Mouse (Mus musculus): ENCODE data around the gene Hist1h2ad. TPM values are rescaled to one million over a fixed set of nuclear protein-coding genes. Genes with fewer than 3 reads are reported as not detected.
"Not testable (repeated sequence)": the region's sequence is repeated elsewhere in the genome, so short reads cannot be mapped to it uniquely, and the experiment has no call there.

Gene Hist1h2ad
- total and polyA plus RNA-seq, 2 experiments, result 5.4 TPM; not detected in 1

DNA sequence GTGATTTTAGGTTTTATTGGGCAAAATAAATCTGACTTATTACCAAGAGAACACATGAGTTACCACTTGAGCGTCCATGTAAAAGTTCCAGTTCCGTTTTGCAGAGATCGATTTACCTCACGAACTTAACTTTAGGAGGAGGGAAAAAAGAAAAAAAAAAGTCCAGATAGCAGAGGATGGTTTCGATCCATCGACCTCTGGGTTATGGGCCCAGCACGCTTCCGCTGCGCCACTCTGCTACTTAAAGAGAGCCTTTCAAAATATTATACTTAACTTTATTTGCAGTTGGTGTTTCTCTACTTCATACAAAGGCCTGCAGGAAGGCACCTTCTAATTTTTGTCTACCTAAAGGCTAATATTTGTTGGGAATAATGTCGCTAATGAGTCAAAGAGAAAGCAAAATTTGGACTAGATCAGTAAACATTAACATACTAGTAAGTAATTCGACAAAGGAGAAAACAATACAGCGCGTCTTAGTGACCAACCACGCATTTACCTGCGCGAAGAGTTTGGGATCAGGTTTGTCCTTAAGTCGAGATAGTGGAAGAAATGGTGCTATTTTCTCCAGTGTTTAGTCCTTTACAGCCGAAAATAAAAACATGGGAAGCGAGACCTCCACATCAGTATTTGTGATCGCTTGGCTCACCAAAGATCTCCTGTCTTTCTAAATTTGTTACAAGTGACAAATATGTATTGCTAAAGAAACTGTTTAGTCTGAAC, 43.8 kb upstream of the Hist1h2ad start:
- no peaks in the 10 kb centered on the region for H3K36me3 ChIP-seq (ENCODE audit: control insufficient read depth, insufficient read depth, low read length)
- peak overlapping the region; percentile 56 for H3K4me3 ChIP-seq (ENCODE audit: insufficient read depth, low read depth, low read length)
- DNase-seq (ENCODE audit: extremely low read depth, low read depth, low spot score), result peak; percentile 73
- no peaks in the 10 kb centered on the region for H3K79me2 ChIP-seq (ENCODE audit: control insufficient read depth, insufficient read depth, low read length)
- H3K27ac ChIP-seq (replicated peaks; ENCODE audit: insufficient read depth, low read depth, low read length), result peak overlapping the region; percentile 52
- WGBS, result under 1% methylated on average over 20 of the region's 20 CpGs
- TF ChIP-seq CTCF (IDR thresholded peaks at IDR 0.05; ENCODE audit: low read depth, low read length), result no peak
- TF ChIP-seq POLR2A (IDR thresholded peaks at IDR 0.05; ENCODE audit: extremely low read depth, insufficient read depth, low read length), result no peak
- H3K9ac ChIP-seq (ENCODE audit: low read depth, low read length), result peak overlapping the region; percentile 47
- no peaks in the 10 kb centered on the region for H3K27me3 ChIP-seq (ENCODE audit: control insufficient read depth, insufficient read depth, low read length)
- H3K4me1 ChIP-seq (ENCODE audit: control insufficient read depth, insufficient read depth, low read length), result peaks cover 11% of the 10 kb centered on the region

GRCm38 (mm10) chr13:23530901-23531875, 43.0 kb upstream of the Hist1h2ad start, which contains the start of gene Hist1h4h:
Gene Hist1h4h, plus strand, starts transcription at chr13:23531050.
- TF ChIP-seq CTCF (IDR thresholded peaks at IDR 0.05; ENCODE audit: low read depth, low read length), result no peak
- peak; percentile 99 for TF ChIP-seq POLR2A (IDR thresholded peaks at IDR 0.05; ENCODE audit: extremely low read depth, insufficient read depth, low read length)
- DNase-seq (ENCODE audit: extremely low read depth, low read depth, low spot score), result peak; percentile 93

DNA sequence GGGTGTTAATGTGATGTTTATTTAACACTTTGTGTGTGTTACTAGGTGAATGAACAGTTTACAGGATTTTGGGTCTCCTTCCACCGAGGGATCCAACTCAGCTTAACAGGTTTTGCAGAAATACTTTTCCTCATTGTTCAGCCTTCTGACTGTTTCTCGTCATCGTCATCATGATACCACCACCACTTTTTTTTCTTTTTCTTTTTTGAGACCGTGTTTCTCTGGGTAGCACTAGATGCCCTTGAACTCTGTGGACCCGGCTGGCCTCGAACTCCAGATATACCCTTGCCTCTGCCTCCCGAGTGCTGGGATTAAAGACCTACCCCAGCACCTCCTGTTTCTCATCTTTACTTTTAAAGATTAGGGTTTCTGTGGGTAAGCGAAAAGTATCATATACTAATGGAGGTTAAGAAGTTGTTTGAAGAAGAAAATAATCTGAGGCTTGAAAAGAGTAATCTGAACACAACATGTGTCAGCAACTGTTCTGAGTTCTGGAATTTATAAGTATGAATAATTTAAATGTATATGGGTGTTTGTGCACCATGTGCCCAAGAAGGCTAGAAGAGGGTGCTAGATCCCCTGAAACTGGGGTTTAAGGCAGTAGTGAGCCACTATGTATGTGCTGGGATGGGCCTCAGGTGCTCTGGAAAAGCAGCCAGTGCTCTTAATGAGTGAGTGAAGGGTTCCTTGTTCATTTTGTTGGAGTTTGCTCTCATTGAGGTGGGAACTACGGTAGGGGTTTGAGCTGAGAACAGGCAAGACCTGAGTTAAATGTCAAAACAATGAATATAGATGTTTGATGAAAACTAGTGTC, 41.7 kb upstream of the Hist1h2ad start:
- H3K4me1 ChIP-seq (ENCODE audit: control insufficient read depth, insufficient read depth, low read length), result peaks cover 11% of the 10 kb centered on the region
- no peaks in the 10 kb centered on the region for H3K27me3 ChIP-seq (ENCODE audit: control insufficient read depth, insufficient read depth, low read length)
- peak overlapping the region; percentile 27; the same call in 1 of the 2 replicates for H3K27ac ChIP-seq (replicated peaks; ENCODE audit: insufficient read depth, low read depth, low read length)
- no peaks in the 10 kb centered on the region for H3K36me3 ChIP-seq (ENCODE audit: control insufficient read depth, insufficient read depth, low read length)
- WGBS, result 17% methylated on average over 9 of the region's 9 CpGs
- DNase-seq (ENCODE audit: extremely low read depth, low read depth, low spot score), result peak; percentile 21
- no peaks in the 10 kb centered on the region for H3K79me2 ChIP-seq (ENCODE audit: control insufficient read depth, insufficient read depth, low read length)
- H3K4me3 ChIP-seq (ENCODE audit: insufficient read depth, low read depth, low read length), result peak overlapping the region; percentile 56
- TF ChIP-seq CTCF (IDR thresholded peaks at IDR 0.05; ENCODE audit: low read depth, low read length), result no peak
- TF ChIP-seq POLR2A (IDR thresholded peaks at IDR 0.05; ENCODE audit: extremely low read depth, insufficient read depth, low read length), result no peak
- H3K9ac ChIP-seq (ENCODE audit: low read depth, low read length), result peak overlapping the region; percentile 31; the same call in 1 of the 2 replicates

More at GRCm38 (mm10) chr13:23530901-23531875, 43.0 kb upstream of the Hist1h2ad start, which contains the start of gene Hist1h4h:
- H3K79me2 ChIP-seq (ENCODE audit: control insufficient read depth, insufficient read depth, low read length), result no peaks in the 10 kb centered on the region
- H3K4me1 ChIP-seq (ENCODE audit: control insufficient read depth, insufficient read depth, low read length), result peaks cover 11% of the 10 kb centered on the region
- WGBS, result under 1% methylated on average over 61 of the region's 70 CpGs
- peak within 1 kb of the TSS; percentile 52 for H3K27ac ChIP-seq (replicated peaks; ENCODE audit: insufficient read depth, low read depth, low read length)
- H3K36me3 ChIP-seq (ENCODE audit: control insufficient read depth, insufficient read depth, low read length), result no peaks in the 10 kb centered on the region
- no peaks in the 10 kb centered on the region for H3K27me3 ChIP-seq (ENCODE audit: control insufficient read depth, insufficient read depth, low read length)
- peak within 1 kb of the TSS; percentile 47 for H3K9ac ChIP-seq (ENCODE audit: low read depth, low read length)
- peak within 1 kb of the TSS; percentile 56 for H3K4me3 ChIP-seq (ENCODE audit: insufficient read depth, low read depth, low read length)

GRCm38 (mm10) chr13:23533560-23534367, 40.4 kb upstream of the Hist1h2ad start, which contains the start of gene Hist1h2af:
Gene Hist1h2af, plus strand, starts transcription at chr13:23533906.
- H3K79me2 ChIP-seq (ENCODE audit: control insufficient read depth, insufficient read depth, low read length); H3K36me3 ChIP-seq (ENCODE audit: control insufficient read depth, insufficient read depth, low read length); H3K27me3 ChIP-seq (ENCODE audit: control insufficient read depth, insufficient read depth, low read length): not testable (repeated sequence)
- DNase-seq (ENCODE audit: extremely low read depth, low read depth, low spot score), result peak; percentile 83
- Histone ChIP-seq H3K9ac (ENCODE audit: low read depth, low read length) (peak within 1 kb of the TSS; percentile 31; the same call in 1 of the 2 replicates), H3K4me1 (ENCODE audit: control insufficient read depth, insufficient read depth, low read length) (peaks cover 11% of the 10 kb centered on the region), H3K27ac (replicated peaks; ENCODE audit: insufficient read depth, low read depth, low read length) (peak within 1 kb of the TSS; percentile 61), H3K4me3 (ENCODE audit: insufficient read depth, low read depth, low read length) (peak within 1 kb of the TSS; percentile 52)
- WGBS, result under 1% methylated on average over 31 of the region's 53 CpGs
